Mouse (Mus musculus): ENCODE data around the gene Naaladl1. TPM values are rescaled to one million over a fixed set of nuclear protein-coding genes. Genes with fewer than 3 reads are reported as not detected.

The Naaladl1 gene
- polyA plus RNA-seq, 1 experiment from 2014 or later, result not detected

DNA sequence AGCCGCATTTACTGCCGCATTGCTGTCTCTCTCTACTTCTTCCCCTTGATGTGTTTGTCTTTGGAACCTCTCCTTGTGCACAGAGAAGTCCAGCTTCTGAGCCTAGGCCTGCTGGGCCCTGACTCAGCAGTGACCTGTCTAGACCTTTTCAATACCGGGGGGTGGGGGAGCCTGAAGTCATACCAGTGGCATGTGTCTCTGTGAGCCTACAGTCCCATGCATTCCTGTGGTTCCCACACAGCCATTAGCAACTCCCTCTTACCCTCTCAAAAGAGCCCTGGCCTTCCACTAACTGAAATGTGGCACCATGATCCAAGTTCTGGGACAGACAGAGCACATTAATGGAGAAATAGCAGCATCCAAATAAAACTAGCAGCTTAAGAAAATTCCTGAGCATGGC lies 30.8 kb downstream of the Naaladl1 start:
- Histone ChIP-seq H3K4me2 (replicated peaks; ENCODE audit: low read depth, low read length) (no peak overlapping the region), H3K9me3 (ENCODE audit: low read length) (no peaks in the 10 kb centered on the region), H3K9ac (replicated peaks; ENCODE audit: low read depth) (no peak overlapping the region), H3K27me3 (replicated peaks; ENCODE audit: insufficient read depth, low read length) (no peaks in the 10 kb centered on the region), H3K4me3 (ENCODE audit: low read depth, low read length) (no peak overlapping the region), H3K27ac (ENCODE audit: low read length) (no peak overlapping the region), H3K36me3 (ENCODE audit: insufficient read depth, low read length) (no peaks in the 10 kb centered on the region), H3K4me1 (ENCODE audit: insufficient read depth, low read depth, low read length) (no peaks in the 10 kb centered on the region; the same call in 1 of the 2 replicates)
- WGBS, result 74% methylated on average over 3 of the region's 3 CpGs
- no peak for DNase-seq (ENCODE audit: low spot score)
- no peak for ATAC-seq
- TF ChIP-seq EP300 (IDR thresholded peaks at IDR 0.05), result no peak
- no peak for TF ChIP-seq CTCF (IDR thresholded peaks at IDR 0.05)

DNA sequence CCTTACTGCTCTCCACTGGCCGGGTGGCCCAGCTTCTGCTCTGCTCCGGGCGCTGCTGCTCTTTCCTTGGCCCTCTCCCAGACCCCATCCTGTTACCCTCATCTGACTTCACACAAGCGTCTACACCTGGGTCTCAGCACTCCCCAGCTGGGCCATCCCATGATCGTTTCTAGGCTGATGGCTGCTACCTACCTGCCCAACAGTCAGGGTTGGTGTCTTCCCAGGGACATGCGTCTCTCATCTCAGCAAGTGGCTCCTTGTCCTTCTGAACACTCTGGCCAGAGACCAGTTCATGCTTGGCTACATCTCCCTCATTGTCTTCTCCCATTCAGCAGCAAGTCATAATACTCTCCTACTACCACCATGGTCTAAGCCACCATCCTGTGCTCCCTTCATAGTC lies 34.1 kb downstream of the Naaladl1 start:
- no peak overlapping the region for H3K4me3 ChIP-seq (ENCODE audit: low read depth, low read length)

GRCm38 (mm10) chr19:6140374-6140677 lies 34.7 kb downstream of the Naaladl1 start:
- no peaks in the 10 kb centered on the region for H3K9me3 ChIP-seq (ENCODE audit: low read length)
- TF ChIP-seq CTCF (IDR thresholded peaks at IDR 0.05) (no peak), EP300 (IDR thresholded peaks at IDR 0.05) (no peak)
- 5% methylated on average over 16 of the region's 16 CpGs for WGBS
- H3K4me1 ChIP-seq (ENCODE audit: insufficient read depth, low read depth, low read length), result no peaks in the 10 kb centered on the region; the same call in 1 of the 2 replicates
- peak overlapping the region; percentile 92 for H3K27ac ChIP-seq (ENCODE audit: low read length)
- H3K27me3 ChIP-seq (replicated peaks; ENCODE audit: insufficient read depth, low read length), result no peaks in the 10 kb centered on the region
- H3K9ac ChIP-seq (replicated peaks; ENCODE audit: low read depth), result peak overlapping the region; percentile 46
- no peaks in the 10 kb centered on the region for H3K36me3 ChIP-seq (ENCODE audit: insufficient read depth, low read length)
- peak overlapping the region; percentile 77 for H3K4me2 ChIP-seq (replicated peaks; ENCODE audit: low read depth, low read length)
- no peak for ATAC-seq
- DNase-seq (ENCODE audit: low spot score), result no peak
- peak overlapping the region; percentile 64 for H3K4me3 ChIP-seq (ENCODE audit: low read depth, low read length)

More for the DNA sequence above, 34.1 kb downstream of the Naaladl1 start:
- 92% methylated on average over 6 of the region's 6 CpGs for WGBS
- Histone ChIP-seq H3K27me3 (replicated peaks; ENCODE audit: insufficient read depth, low read length) (no peaks in the 10 kb centered on the region), H3K36me3 (ENCODE audit: insufficient read depth, low read length) (no peaks in the 10 kb centered on the region), H3K4me2 (replicated peaks; ENCODE audit: low read depth, low read length) (peak overlapping the region; percentile 77; the same call in 1 of the 2 replicates), H3K9ac (replicated peaks; ENCODE audit: low read depth) (0 out of 2 replicates have a peak overlapping the region, but pooled peaks have one; percentile 46), H3K4me1 (ENCODE audit: insufficient read depth, low read depth, low read length) (no peaks in the 10 kb centered on the region; the same call in 1 of the 2 replicates), H3K27ac (ENCODE audit: low read length) (no peak overlapping the region), H3K9me3 (ENCODE audit: low read length) (no peaks in the 10 kb centered on the region)
- TF ChIP-seq CTCF (IDR thresholded peaks at IDR 0.05), result no peak
- no peak for TF ChIP-seq EP300 (IDR thresholded peaks at IDR 0.05)
- no peak for ATAC-seq
- no peak for DNase-seq (ENCODE audit: low spot score)

DNA sequence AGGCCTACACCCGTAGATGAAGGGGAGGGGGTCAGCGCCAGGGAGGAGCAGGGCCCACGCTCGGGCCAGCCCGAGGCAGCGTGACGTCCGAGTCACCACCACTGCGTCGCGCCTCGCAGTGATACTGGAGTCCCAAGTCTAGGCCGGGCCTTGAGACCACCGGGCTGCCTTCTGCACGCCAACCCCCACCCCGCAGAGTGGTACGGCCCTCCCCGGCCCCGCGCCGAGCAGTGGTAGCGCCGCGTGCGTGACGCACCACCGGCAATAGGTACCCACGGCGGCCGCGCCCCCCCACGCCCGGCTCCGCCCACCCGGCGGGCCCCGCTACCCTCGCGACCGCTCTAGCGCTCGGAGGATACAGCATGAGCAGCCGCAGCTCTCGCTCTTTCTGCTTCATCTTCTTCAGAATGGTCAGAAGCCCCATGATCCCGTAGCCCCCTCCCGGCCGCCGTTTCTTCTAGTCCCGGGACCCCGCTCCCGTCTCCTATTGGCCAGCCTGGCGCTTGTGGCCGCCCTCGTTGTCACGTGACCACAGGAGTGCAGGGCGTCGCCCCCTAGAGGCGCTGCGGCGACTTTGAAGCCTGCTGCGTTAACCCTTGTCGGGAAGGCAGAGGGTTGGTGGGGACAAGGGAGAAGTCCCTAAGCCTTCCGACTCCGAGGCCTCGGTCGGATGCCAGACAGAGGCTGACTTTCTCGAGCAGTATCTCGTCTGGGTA lies 35.3 kb downstream of the Naaladl1 start, which contains the start of gene Batf2:
Gene Batf2, plus strand, starts transcription at position 306 of the 716 bp plus-strand sequence.
- peak within 1 kb of the TSS; percentile 77 for H3K4me2 ChIP-seq (replicated peaks; ENCODE audit: low read depth, low read length)
- peak within 1 kb of the TSS; percentile 64 for H3K4me3 ChIP-seq (ENCODE audit: low read depth, low read length)
- TF ChIP-seq CTCF (IDR thresholded peaks at IDR 0.05), result peak; percentile 84
- TF ChIP-seq EP300 (IDR thresholded peaks at IDR 0.05), result no peak
- H3K9me3 ChIP-seq (ENCODE audit: low read length), result no peaks in the 10 kb centered on the region
- H3K9ac ChIP-seq (replicated peaks; ENCODE audit: low read depth), result peak within 1 kb of the TSS; percentile 46
- no peaks in the 10 kb centered on the region for H3K27me3 ChIP-seq (replicated peaks; ENCODE audit: insufficient read depth, low read length)
- H3K27ac ChIP-seq (ENCODE audit: low read length), result peak within 1 kb of the TSS; percentile 92
- ATAC-seq, result peak; percentile 95
- peak; percentile 98 for DNase-seq (ENCODE audit: low spot score)
- WGBS, result under 1% methylated on average over 68 of the region's 68 CpGs
- H3K36me3 ChIP-seq (ENCODE audit: insufficient read depth, low read length), result no peaks in the 10 kb centered on the region
- no peaks in the 10 kb centered on the region; the same call in 1 of the 2 replicates for H3K4me1 ChIP-seq (ENCODE audit: insufficient read depth, low read depth, low read length)

GRCm38 (mm10) chr19:6141394-6141749 lies 35.8 kb downstream of the Naaladl1 start, which contains the start of gene Arl2:
TSS of gene Arl2 (minus strand) at chr19:6141548.
- ATAC-seq (peak; percentile 80), DNase-seq (ENCODE audit: low spot score) (peak; percentile 95)
- no peaks in the 10 kb centered on the region; the same call in 1 of the 2 replicates for H3K4me1 ChIP-seq (ENCODE audit: insufficient read depth, low read depth, low read length)
- no peaks in the 10 kb centered on the region for H3K27me3 ChIP-seq (replicated peaks; ENCODE audit: insufficient read depth, low read length)
- peak within 1 kb of the TSS; percentile 77 for H3K4me2 ChIP-seq (replicated peaks; ENCODE audit: low read depth, low read length)
- H3K36me3 ChIP-seq (ENCODE audit: insufficient read depth, low read length), result no peaks in the 10 kb centered on the region
- H3K9ac ChIP-seq (replicated peaks; ENCODE audit: low read depth), result peak within 1 kb of the TSS; percentile 46
- H3K9me3 ChIP-seq (ENCODE audit: low read length), result no peaks in the 10 kb centered on the region
- peak within 1 kb of the TSS; percentile 64 for H3K4me3 ChIP-seq (ENCODE audit: low read depth, low read length)
- under 1% methylated on average over 15 of the region's 15 CpGs for WGBS
- peak within 1 kb of the TSS; percentile 92 for H3K27ac ChIP-seq (ENCODE audit: low read length)
- peak; percentile 68 for TF ChIP-seq CTCF (IDR thresholded peaks at IDR 0.05)
- TF ChIP-seq EP300 (IDR thresholded peaks at IDR 0.05), result no peak

- Histone ChIP-seq H3K9ac (replicated peaks; ENCODE audit: low read depth) (no peak overlapping the region), H3K9me3 (ENCODE audit: low read length) (no peaks in the 10 kb centered on the region), H3K36me3 (ENCODE audit: insufficient read depth, low read length) (no peaks in the 10 kb centered on the region), H3K4me1 (ENCODE audit: insufficient read depth, low read depth, low read length) (no peaks in the 10 kb centered on the region; the same call in 1 of the 2 replicates), H3K4me3 (ENCODE audit: low read depth, low read length) (no peak overlapping the region), H3K4me2 (replicated peaks; ENCODE audit: low read depth, low read length) (no peak overlapping the region), H3K27me3 (replicated peaks; ENCODE audit: insufficient read depth, low read length) (no peaks in the 10 kb centered on the region), H3K27ac (ENCODE audit: low read length) (no peak overlapping the region)
- ATAC-seq (no peak), DNase-seq (ENCODE audit: low spot score) (no peak)
- 72% methylated on average over 5 of the region's 5 CpGs for WGBS
- TF ChIP-seq EP300 (IDR thresholded peaks at IDR 0.05) (no peak), CTCF (IDR thresholded peaks at IDR 0.05) (no peak)
Measured at GRCm38 (mm10) chr19:6144842-6145241, 39.3 kb downstream of the Naaladl1 start.
